Mouse (Mus musculus) stomach, embryonic 14.5 days (tissue): ENCODE measurements around the gene Mgst2. TPM values are rescaled to one million over a fixed set of nuclear protein-coding genes. Genes with fewer than 3 reads are reported as not detected.

Source experiments
- ATAC-seq: fragments of 200-750 bp; cut with Nextera tagmentation; 2 replicates; pipeline ENCODE4 v1.8.0; 2017; ENCODE audit warnings: low read depth, moderate TSS enrichment; ENCODE audit not compliant: insufficient number of reproducible peaks, insufficient read depth, low FRiP score
- H3K27ac ChIP-seq: fragments of 300-500 bp; sonication (generic); 2 replicates; pipeline ENCODE4 v1.5.1; 2014; ENCODE audit warnings: mild to moderate bottlenecking, low read length, moderate library complexity, mixed read lengths
- H3K27me3 ChIP-seq: fragments of 300-500 bp; sonication (generic); 2 replicates; pipeline ENCODE4 v1.6.1; 2014; ENCODE audit warnings: low read length, control low read depth, mixed read lengths; ENCODE audit not compliant: control insufficient read depth, insufficient read depth
- H3K36me3 ChIP-seq: fragments of 300-500 bp; sonication (generic); 2 replicates; pipeline ENCODE4 v1.6.1; 2014; ENCODE audit warnings: mild to moderate bottlenecking, control low read depth, low read length, moderate library complexity, mixed read lengths; ENCODE audit not compliant: control insufficient read depth, insufficient read depth
- H3K4me1 ChIP-seq: fragments of 300-500 bp; sonication (generic); 2 replicates; pipeline ENCODE4 v1.6.1; 2014; ENCODE audit warnings: low read length, control low read depth, mixed read lengths; ENCODE audit not compliant: control insufficient read depth, insufficient read depth
- H3K4me2 ChIP-seq: fragments of 300-500 bp; sonication (generic); replicated peaks from 2 replicates; pipeline ENCODE4 v1.6.1; 2014; ENCODE audit warnings: low read depth, low read length, control low read depth
- H3K4me3 ChIP-seq: fragments of 300-500 bp; sonication (generic); 2 replicates; pipeline ENCODE4 v1.5.1; 2014; ENCODE audit warnings: low read depth, low read length, control low read depth
- H3K9ac ChIP-seq: fragments of 300-500 bp; sonication (generic); replicated peaks from 2 replicates; pipeline ENCODE4 v1.6.1; 2014; ENCODE audit warnings: low read depth, mild to moderate bottlenecking, control low read depth, low read length, moderate library complexity, mixed read lengths
- H3K9me3 ChIP-seq: fragments of 300-500 bp; sonication (generic); 2 replicates; pipeline ENCODE4 v1.6.1; 2016; ENCODE audit warnings: low read depth, low read length, control low read depth; ENCODE audit not compliant: control insufficient read depth
- WGBS: fragments of 180-500 bp; shearing (Covaris S2); extraction: QIAGEN DNeasy Blood & Tissue Kit; methylation state at CpG from one replicate; pipeline ENCODE4 v1.1.7; 2014; 5-methylcytosine and 5-hydroxymethylcytosine counted together
- polyA plus RNA-seq: library from polyadenylated mRNA; unstranded; fragments of >200 nt; fragmentation: Nextera tagmentation; extraction: Ambion mirVana; gene quantifications from 2 replicates; pipeline ENCODE4 v1.2.1, GENCODE M21; 2014

Mgst2 gene
- polyA plus RNA-seq, 1 experiment from 2014 or later = 22.0 TPM

- H3K27me3 ChIP-seq = no peaks in the 10 kb centered on the region
- no peak overlapping the region for H3K9ac ChIP-seq
- H3K27ac ChIP-seq = no peak overlapping the region
- H3K4me3 ChIP-seq = no peak overlapping the region
- WGBS = 38% methylated on average over 15 of the region's 15 CpGs
- ATAC-seq = peak; percentile 12; the same call in 1 of the 2 replicates
- no peaks in the 10 kb centered on the region for H3K36me3 ChIP-seq
- no peaks in the 10 kb centered on the region for H3K9me3 ChIP-seq
- peaks cover 7% of the 10 kb centered on the region for H3K4me1 ChIP-seq
- H3K4me2 ChIP-seq = peak overlapping the region; percentile 31
These were observed 12.0 kb upstream of the Mgst2 start for GRCm38 (mm10) chr3:51648037-51648664.

- Histone ChIP-seq H3K4me2 (no peak overlapping the region), H3K9me3 (no peaks in the 10 kb centered on the region), H3K27ac (no peak overlapping the region), H3K4me3 (no peak overlapping the region), H3K36me3 (no peaks in the 10 kb centered on the region), H3K9ac (no peak overlapping the region), H3K27me3 (no peaks in the 10 kb centered on the region), H3K4me1 (peaks cover 7% of the 10 kb centered on the region)
- ATAC-seq = no peak
- whole genome bisulfite sequencing = 61% methylated on average over 8 of the region's 8 CpGs
These were observed 10.7 kb upstream of the Mgst2 start for GRCm38 (mm10) chr3:51649426-51649825.

DNA sequence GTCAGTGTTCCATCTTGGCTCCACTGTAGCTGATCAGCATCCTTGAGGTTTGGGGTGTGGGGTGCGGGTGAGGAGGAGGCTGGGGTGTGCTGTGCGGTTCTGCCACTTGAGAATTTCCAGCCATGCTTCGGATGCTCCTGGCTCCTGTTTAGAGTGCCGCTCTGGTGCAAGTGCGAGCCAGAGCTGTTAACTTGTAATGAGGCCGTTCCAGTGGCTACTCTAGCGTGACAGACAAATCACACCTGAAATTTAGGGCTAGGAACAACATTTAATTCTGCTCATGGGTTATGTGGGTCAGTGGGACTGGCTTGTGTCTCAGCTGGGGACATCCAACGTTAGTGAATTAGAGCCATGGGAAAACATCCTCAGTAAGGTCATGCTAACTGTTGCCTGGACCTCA, 10.2 kb upstream of the Mgst2 start:
- no peaks in the 10 kb centered on the region for H3K9me3 ChIP-seq
- no peak overlapping the region for H3K27ac ChIP-seq
- peaks cover 7% of the 10 kb centered on the region for H3K4me1 ChIP-seq
- WGBS = 81% methylated on average over 8 of the region's 8 CpGs
- no peak for ATAC-seq
- no peaks in the 10 kb centered on the region for H3K27me3 ChIP-seq
- H3K4me2 ChIP-seq = no peak overlapping the region
- H3K36me3 ChIP-seq = no peaks in the 10 kb centered on the region
- H3K4me3 ChIP-seq = no peak overlapping the region
- H3K9ac ChIP-seq = no peak overlapping the region

DNA sequence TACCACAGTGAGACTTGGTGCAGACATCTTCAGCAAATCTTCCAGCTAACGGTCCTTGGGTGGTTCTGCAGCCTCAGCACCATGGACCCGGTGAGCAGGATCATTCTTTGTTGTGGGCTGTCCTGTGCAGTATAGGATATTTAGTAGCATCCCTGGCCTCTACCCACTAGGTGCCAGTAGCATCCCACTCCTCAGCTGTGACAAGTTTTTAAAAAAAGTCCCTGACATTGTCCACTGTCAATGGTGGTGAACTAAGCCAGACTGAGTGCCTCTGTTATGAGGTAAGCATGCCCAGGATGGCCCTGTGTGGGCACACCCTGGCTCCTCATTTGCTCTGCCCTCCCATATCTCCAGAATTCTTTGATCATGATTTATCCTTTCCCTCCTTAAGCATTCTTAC, 9.0 kb upstream of the Mgst2 start:
- H3K27ac ChIP-seq = no peak overlapping the region
- H3K4me1 ChIP-seq = peaks cover 7% of the 10 kb centered on the region
- WGBS = 75% methylated on average over 2 of the region's 2 CpGs
- H3K27me3 ChIP-seq = no peaks in the 10 kb centered on the region
- no peak overlapping the region for H3K4me3 ChIP-seq
- no peak for ATAC-seq
- H3K4me2 ChIP-seq = no peak overlapping the region
- H3K36me3 ChIP-seq = no peaks in the 10 kb centered on the region
- no peak overlapping the region for H3K9ac ChIP-seq
- H3K9me3 ChIP-seq = no peaks in the 10 kb centered on the region

- Histone ChIP-seq H3K4me3 (no peak overlapping the region), H3K4me1 (peaks cover 7% of the 10 kb centered on the region), H3K9me3 (no peaks in the 10 kb centered on the region), H3K27me3 (no peaks in the 10 kb centered on the region), H3K36me3 (no peaks in the 10 kb centered on the region), H3K27ac (no peak overlapping the region; the same call in 1 of the 2 replicates), H3K4me2 (peak overlapping the region; percentile 34), H3K9ac (no peak overlapping the region)
- WGBS = 4% methylated on average over 9 of the region's 9 CpGs
- ATAC-seq = peak; percentile 72
These were observed 7.9 kb upstream of the Mgst2 start for GRCm38 (mm10) chr3:51652292-51652691.

DNA sequence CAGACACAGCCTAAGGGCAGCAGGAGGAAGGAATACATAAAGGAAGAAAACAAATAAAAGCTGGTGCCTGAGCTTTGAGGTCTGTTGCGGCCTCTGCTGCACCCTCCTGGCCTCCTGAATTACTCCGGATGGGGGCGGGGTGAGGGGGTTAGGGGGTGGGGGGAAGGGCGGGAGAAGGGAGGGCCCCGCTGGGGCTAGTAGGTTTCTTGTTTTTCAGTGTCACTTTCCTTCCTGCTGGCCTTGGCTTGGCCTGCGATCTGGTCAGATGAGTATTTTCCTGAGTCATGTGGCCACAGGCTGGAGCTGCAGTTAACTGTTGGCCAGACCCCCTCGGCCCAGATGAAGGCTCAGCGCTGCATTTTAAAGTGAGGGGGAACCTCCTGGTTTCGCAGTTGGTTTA, 7.5 kb upstream of the Mgst2 start:
- Histone ChIP-seq H3K36me3 (no peaks in the 10 kb centered on the region), H3K4me2 (peak overlapping the region; percentile 34), H3K9ac (no peak overlapping the region), H3K4me1 (peaks cover 7% of the 10 kb centered on the region), H3K4me3 (no peak overlapping the region), H3K27ac (peak overlapping the region; percentile 1; the same call in 1 of the 2 replicates), H3K27me3 (no peaks in the 10 kb centered on the region), H3K9me3 (no peaks in the 10 kb centered on the region)
- 2% methylated on average over 9 of the region's 9 CpGs for WGBS
- peak; percentile 65 for ATAC-seq

DNA sequence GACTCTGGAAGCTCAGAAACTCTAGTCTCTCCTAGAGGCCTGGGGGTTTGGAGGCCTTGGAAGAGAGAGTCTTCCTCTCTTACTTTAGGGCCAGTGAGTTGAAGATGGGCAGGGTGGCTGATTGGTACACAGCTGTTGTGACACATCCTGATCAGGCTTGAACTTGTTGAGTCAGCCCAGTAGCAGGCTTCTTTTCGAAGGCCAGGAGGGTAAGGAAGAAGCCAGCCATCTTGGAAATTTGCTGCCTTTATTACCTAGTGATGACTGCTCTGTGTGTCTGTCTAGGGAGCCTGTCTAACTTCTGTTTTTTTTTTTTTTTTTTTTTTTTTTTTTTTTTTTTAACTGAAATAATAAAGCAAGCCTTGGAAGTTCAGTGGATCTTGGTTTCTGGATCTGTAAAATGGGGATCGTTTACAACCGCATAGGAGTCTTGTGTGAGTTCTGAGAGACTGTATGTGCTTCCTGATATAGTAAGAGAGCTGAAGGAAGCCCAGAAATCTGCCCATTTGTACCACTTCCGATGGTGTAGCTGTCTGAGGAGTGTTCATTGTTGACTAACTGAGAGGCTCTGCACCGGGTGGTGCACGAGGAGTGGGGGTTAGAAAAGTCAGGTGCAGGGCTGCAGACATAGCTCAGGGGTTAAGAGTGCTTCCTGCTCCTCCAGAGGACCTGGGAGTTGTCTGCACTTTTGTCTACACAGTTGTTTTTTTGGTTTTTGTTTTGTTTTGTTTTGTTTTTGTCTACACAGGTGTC, 5.7 kb upstream of the Mgst2 start:
- 78% methylated on average over 6 of the region's 6 CpGs for WGBS
- peaks cover 7% of the 10 kb centered on the region for H3K4me1 ChIP-seq
- H3K4me3 ChIP-seq = no peak overlapping the region
- H3K36me3 ChIP-seq = no peaks in the 10 kb centered on the region
- no peaks in the 10 kb centered on the region for H3K27me3 ChIP-seq
- no peak overlapping the region for H3K27ac ChIP-seq
- ATAC-seq = no peak
- H3K9me3 ChIP-seq = no peaks in the 10 kb centered on the region
- no peak overlapping the region for H3K9ac ChIP-seq
- no peak overlapping the region for H3K4me2 ChIP-seq

DNA sequence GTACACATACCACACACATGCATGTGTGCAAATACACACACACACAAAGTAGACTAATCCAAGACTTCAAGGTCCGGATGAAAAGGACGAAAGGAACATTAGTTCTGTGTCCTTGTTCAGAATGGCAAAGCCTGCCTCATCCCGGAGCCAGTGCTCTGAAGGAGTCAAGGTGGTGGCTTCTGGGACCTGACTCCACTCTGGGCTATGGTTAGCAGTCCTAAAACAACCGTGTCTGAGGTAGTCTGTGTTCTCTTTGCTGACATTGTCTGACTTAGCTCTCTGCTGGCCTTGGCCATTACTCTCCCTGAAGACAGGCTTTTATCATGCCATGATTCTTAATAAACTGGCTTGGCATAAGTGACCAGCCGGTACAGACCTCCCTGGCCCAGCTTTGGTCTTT, 745 bp upstream of the Mgst2 start:
- Histone ChIP-seq H3K4me1 (0 out of 2 replicates have a peak, but pooled peaks cover 2% of the 10 kb centered on the region), H3K36me3 (no peaks in the 10 kb centered on the region), H3K9me3 (no peaks in the 10 kb centered on the region), H3K4me2 (no peak overlapping the region), H3K4me3 (no peak overlapping the region), H3K9ac (no peak overlapping the region), H3K27ac (no peak overlapping the region), H3K27me3 (no peaks in the 10 kb centered on the region)
- WGBS = 80% methylated on average over 5 of the region's 5 CpGs
- ATAC-seq = no peak
